Mouse (Mus musculus): ENCODE measurements around the gene Magi2. TPM values are rescaled to one million over a fixed set of nuclear protein-coding genes. Genes with fewer than 3 reads are reported as not detected.
"Not testable (repeated sequence)": the region's sequence is repeated elsewhere in the genome, so short reads cannot be mapped to it uniquely, and the experiment has no call there.

Magi2 gene
- polyA plus RNA-seq, 1 experiment: 0.79 TPM

DNA sequence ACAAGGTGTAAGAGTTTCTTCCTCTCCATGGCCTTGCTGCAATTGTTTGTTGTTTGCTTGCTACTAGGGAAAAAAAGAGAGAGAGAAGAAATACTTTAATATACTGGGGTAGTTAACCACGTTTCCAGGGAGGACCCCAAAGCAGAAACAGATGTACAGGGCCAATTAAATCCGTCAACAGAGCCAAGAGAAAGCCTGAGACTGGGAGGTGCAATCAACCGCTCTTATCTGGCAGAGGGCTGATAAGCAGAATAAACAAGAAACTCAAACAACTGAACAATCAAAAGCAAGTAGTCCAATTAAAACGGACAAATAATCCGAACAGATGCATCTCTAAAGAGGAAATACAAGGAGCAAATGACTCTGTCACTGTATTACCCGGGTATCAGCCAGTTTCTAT lies 1282.8 kb downstream of the Magi2 start:
- Histone ChIP-seq H3K27ac (ENCODE audit: insufficient read depth, low read length) (no peak overlapping the region), H3K4me1 (ENCODE audit: control insufficient read depth, insufficient read depth, insufficient read length) (no peaks in the 10 kb centered on the region), H3K27me3 (ENCODE audit: control insufficient read depth, insufficient read depth, low read length) (no peaks in the 10 kb centered on the region), H3K4me3 (ENCODE audit: extremely low read depth, insufficient read depth, insufficient read length) (no peak overlapping the region), H3K36me3 (ENCODE audit: control insufficient read depth, insufficient read depth, low read length) (no peaks in the 10 kb centered on the region)
- 80% methylated on average over 6 of the region's 6 CpGs for WGBS
- TF ChIP-seq POLR2A (IDR thresholded peaks at IDR 0.05; ENCODE audit: low read depth, low read length): no peak
- no peak for TF ChIP-seq CTCF (IDR thresholded peaks at IDR 0.05; ENCODE audit: extremely low read depth, insufficient read depth, insufficient read length, insufficient replicate concordance)
- no peak for DNase-seq (ENCODE audit: low read depth in 1 of 2, low spot score in 2 of 2)

DNA sequence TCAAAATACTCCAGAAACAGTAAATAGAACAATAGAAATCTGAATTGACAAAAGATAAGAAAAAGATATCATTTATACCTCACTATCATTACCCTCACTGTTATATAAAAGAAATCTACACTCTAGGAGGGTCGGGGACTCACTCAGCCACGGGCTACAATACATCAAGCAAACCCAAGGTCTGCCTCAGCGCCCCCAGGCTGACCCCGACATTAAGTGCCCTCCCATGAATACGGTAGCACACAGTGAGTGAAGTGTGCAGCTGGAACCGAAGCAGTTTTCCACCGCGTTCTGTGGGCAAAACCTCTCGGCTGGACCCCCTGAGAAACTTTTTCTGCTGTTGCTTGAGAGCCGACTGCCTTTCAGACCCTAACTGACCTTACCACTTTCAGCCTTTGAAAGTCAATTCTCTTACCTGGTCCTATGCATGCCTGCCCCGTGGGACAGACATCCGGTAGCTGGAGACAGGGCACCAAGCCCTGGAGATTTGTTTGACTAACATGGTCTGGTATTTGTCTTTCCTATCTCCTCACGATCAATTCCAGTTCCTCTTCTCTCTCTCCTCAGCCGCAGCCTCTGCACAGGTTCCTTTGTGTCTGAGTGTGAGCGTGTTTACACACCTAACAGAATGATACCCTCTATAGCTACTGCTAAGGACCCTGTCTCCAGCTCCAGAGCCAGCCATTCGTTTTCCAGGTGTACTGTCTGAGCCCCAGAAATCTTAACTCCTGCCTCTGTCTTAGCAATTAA lies 1285.7 kb downstream of the Magi2 start:
- Histone ChIP-seq H3K4me3 (ENCODE audit: extremely low read depth, insufficient read depth, insufficient read length) (no peak overlapping the region), H3K36me3 (ENCODE audit: control insufficient read depth, insufficient read depth, low read length) (no peaks in the 10 kb centered on the region), H3K27ac (ENCODE audit: insufficient read depth, low read length) (no peak overlapping the region), H3K4me1 (ENCODE audit: control insufficient read depth, insufficient read depth, insufficient read length) (no peaks in the 10 kb centered on the region), H3K27me3 (ENCODE audit: control insufficient read depth, insufficient read depth, low read length) (no peaks in the 10 kb centered on the region)
- no peak for TF ChIP-seq CTCF (IDR thresholded peaks at IDR 0.05; ENCODE audit: extremely low read depth, insufficient read depth, insufficient read length, insufficient replicate concordance)
- TF ChIP-seq POLR2A (IDR thresholded peaks at IDR 0.05; ENCODE audit: low read depth, low read length): no peak
- DNase-seq (ENCODE audit: low read depth in 1 of 2, low spot score in 2 of 2): no peak
- WGBS: 50% methylated on average over 16 of the region's 16 CpGs

GRCm38 (mm10) chr5:20521639-20522038 lies 1294.8 kb downstream of the Magi2 start:
- Histone ChIP-seq H3K4me3 (ENCODE audit: extremely low read depth, insufficient read depth, insufficient read length) (no peak overlapping the region), H3K27me3 (ENCODE audit: control insufficient read depth, insufficient read depth, low read length) (no peaks in the 10 kb centered on the region), H3K27ac (ENCODE audit: insufficient read depth, low read length) (no peak overlapping the region), H3K36me3 (ENCODE audit: control insufficient read depth, insufficient read depth, low read length) (no peaks in the 10 kb centered on the region), H3K4me1 (ENCODE audit: control insufficient read depth, insufficient read depth, insufficient read length) (no peaks in the 10 kb centered on the region)
- WGBS: 81% methylated on average over 9 of the region's 9 CpGs
- no peak for TF ChIP-seq POLR2A (IDR thresholded peaks at IDR 0.05; ENCODE audit: low read depth, low read length)
- no peak for TF ChIP-seq CTCF (IDR thresholded peaks at IDR 0.05; ENCODE audit: extremely low read depth, insufficient read depth, insufficient read length, insufficient replicate concordance)
- DNase-seq (ENCODE audit: low read depth in 1 of 2, low spot score in 2 of 2): no peak

DNA sequence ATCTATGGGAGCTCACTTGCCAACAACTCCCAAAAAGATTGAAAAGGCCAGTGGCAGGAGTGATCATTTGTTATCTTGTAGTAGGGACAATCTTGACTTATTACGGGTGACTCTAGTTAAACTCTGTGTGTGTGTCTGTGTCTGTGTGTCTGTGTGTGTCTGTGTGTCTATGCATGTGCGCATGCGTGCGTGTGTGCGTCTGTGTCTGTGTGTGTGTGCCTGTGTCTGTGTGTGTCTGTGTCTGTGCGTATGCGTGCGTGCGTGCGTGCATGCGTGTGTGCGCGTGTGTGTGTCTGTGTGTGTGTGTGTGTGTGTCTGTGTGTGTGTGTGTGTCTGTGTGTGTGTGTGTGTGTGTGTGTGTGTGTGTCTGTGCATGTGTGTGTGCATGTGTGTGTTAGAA lies 1295.2 kb downstream of the Magi2 start:
- DNase-seq (ENCODE audit: low read depth in 1 of 2, low spot score in 2 of 2): no peak

GRCm38 (mm10) chr5:20523776-20524175 lies 1296.9 kb downstream of the Magi2 start:
- H3K4me1 ChIP-seq (ENCODE audit: control insufficient read depth, insufficient read depth, insufficient read length): no peaks in the 10 kb centered on the region
- TF ChIP-seq CTCF (IDR thresholded peaks at IDR 0.05; ENCODE audit: extremely low read depth, insufficient read depth, insufficient read length, insufficient replicate concordance) (no peak), POLR2A (IDR thresholded peaks at IDR 0.05; ENCODE audit: low read depth, low read length) (no peak)
- no peaks in the 10 kb centered on the region for H3K27me3 ChIP-seq (ENCODE audit: control insufficient read depth, insufficient read depth, low read length)
- H3K36me3 ChIP-seq (ENCODE audit: control insufficient read depth, insufficient read depth, low read length): no peaks in the 10 kb centered on the region
- no peak for DNase-seq (ENCODE audit: low read depth in 1 of 2, low spot score in 2 of 2)
- no peak overlapping the region for H3K27ac ChIP-seq (ENCODE audit: insufficient read depth, low read length)
- no peak overlapping the region for H3K4me3 ChIP-seq (ENCODE audit: extremely low read depth, insufficient read depth, insufficient read length)

More for the DNA sequence above, 1295.2 kb downstream of the Magi2 start:
- Histone ChIP-seq H3K27me3 (ENCODE audit: control insufficient read depth, insufficient read depth, low read length) (no peaks in the 10 kb centered on the region), H3K27ac (ENCODE audit: insufficient read depth, low read length) (no peak overlapping the region), H3K36me3 (ENCODE audit: control insufficient read depth, insufficient read depth, low read length) (no peaks in the 10 kb centered on the region), H3K4me1 (ENCODE audit: control insufficient read depth, insufficient read depth, insufficient read length) (no peaks in the 10 kb centered on the region), H3K4me3 (ENCODE audit: extremely low read depth, insufficient read depth, insufficient read length) (no peak overlapping the region)
- TF ChIP-seq POLR2A (IDR thresholded peaks at IDR 0.05; ENCODE audit: low read depth, low read length) (no peak), CTCF (IDR thresholded peaks at IDR 0.05; ENCODE audit: extremely low read depth, insufficient read depth, insufficient read length, insufficient replicate concordance) (no peak)
- WGBS: 91% methylated on average over 13 of the region's 13 CpGs

DNA sequence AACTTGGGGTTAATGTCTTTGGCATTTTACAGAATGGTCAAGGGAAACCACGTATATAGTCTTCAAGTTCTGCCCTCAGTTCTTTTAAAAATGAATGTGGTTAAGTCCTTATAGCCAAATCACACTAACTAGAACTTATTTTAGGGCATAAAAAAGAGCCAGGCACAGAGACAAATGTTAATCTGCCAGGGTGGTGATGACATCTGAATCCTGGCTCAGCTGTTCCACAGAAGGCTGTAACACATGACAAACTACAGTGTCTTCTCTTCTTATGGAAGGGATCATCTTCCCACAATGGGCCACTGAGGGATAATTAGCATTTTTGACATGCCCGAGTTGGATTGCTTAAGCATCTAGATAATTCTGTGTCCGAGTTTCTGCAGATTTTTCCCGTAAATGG lies 1299.8 kb downstream of the Magi2 start:
- not testable (repeated sequence) for H3K4me1 ChIP-seq (ENCODE audit: control insufficient read depth, insufficient read depth, insufficient read length); H3K36me3 ChIP-seq (ENCODE audit: control insufficient read depth, insufficient read depth, low read length); DNase-seq (ENCODE audit: low read depth in 1 of 2, low spot score in 2 of 2); H3K27me3 ChIP-seq (ENCODE audit: control insufficient read depth, insufficient read depth, low read length); H3K27ac ChIP-seq (ENCODE audit: insufficient read depth, low read length); H3K4me3 ChIP-seq (ENCODE audit: extremely low read depth, insufficient read depth, insufficient read length)
- 80% methylated on average over 2 of the region's 4 CpGs for WGBS

GRCm38 (mm10) chr5:20536544-20536943 lies 1309.7 kb downstream of the Magi2 start:
- no peaks in the 10 kb centered on the region for H3K4me1 ChIP-seq (ENCODE audit: control insufficient read depth, insufficient read depth, insufficient read length)
- 80% methylated on average over 3 of the region's 3 CpGs for WGBS
- H3K4me3 ChIP-seq (ENCODE audit: extremely low read depth, insufficient read depth, insufficient read length): no peak overlapping the region
- no peaks in the 10 kb centered on the region for H3K27me3 ChIP-seq (ENCODE audit: control insufficient read depth, insufficient read depth, low read length)
- no peak overlapping the region for H3K27ac ChIP-seq (ENCODE audit: insufficient read depth, low read length)
- no peak for DNase-seq (ENCODE audit: low read depth in 1 of 2, low spot score in 2 of 2)
- TF ChIP-seq POLR2A (IDR thresholded peaks at IDR 0.05; ENCODE audit: low read depth, low read length): no peak
- no peaks in the 10 kb centered on the region for H3K36me3 ChIP-seq (ENCODE audit: control insufficient read depth, insufficient read depth, low read length)
